Mouse (Mus musculus): Measurements from ENCODE around the gene Gm6367. TPM values are rescaled to one million over a fixed set of nuclear protein-coding genes. Genes with fewer than 3 reads are reported as not detected.
"Not testable (repeated sequence)": the region's sequence is repeated elsewhere in the genome, so short reads cannot be mapped to it uniquely, and the experiment has no call there.

Gm6367 gene
- polyA plus RNA-seq (2014; fragmentation: Nextera tagmentation; extraction: Ambion mirVana), result not detected in 2 replicates

DNA sequence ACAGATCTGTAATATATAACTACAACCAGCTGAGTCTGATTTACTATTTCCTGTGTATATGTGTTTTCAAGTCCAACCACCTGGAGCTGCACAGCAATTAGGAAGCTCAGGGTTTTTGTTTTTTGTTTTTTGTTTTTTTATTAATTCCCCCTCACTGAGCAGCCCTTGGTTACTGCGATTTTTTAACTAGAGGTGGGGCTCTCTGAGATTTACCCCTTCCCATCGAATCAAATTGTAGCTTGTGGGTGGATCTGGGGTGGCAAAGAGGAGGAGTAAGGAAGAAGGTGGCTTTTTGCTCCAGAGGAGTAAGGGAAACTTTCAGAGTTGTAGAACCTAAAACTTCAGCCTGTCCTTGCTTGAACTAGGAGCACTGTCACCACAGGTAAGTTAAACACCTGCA is at the start of gene Gm6367:
TSS of gene Gm6367 (plus strand) at position 301 of the 400 bp plus-strand sequence.
- WGBS, result no CpG with 5 or more reads among the region's 2 CpGs
- not testable (repeated sequence) for H3K9me3 ChIP-seq (ENCODE audit: control insufficient read depth, low read length); H3K36me3 ChIP-seq (ENCODE audit: control insufficient read depth, insufficient read depth, low read length); H3K4me3 ChIP-seq (ENCODE audit: control insufficient read depth in 1 of 2, insufficient read depth in 1 of 2, low read depth in 1 of 2, low read length in 2 of 2); H3K9ac ChIP-seq (ENCODE audit: low read length); ATAC-seq (ENCODE audit: insufficient number of reproducible peaks, insufficient read depth, low FRiP score, low read depth); H3K4me1 ChIP-seq (ENCODE audit: control insufficient read depth in 2 of 2, insufficient read depth in 2 of 2, low read length in 2 of 2); H3K27me3 ChIP-seq (ENCODE audit: control insufficient read depth, insufficient read depth, low read length); H3K27ac ChIP-seq (replicated peaks in 1 of 2; ENCODE audit: control insufficient read depth in 1 of 2, insufficient read depth in 1 of 2, low read depth in 2 of 2, low read length in 2 of 2); H3K4me2 ChIP-seq (ENCODE audit: low read length)

Other genes with a start within 250 kb of the Gm6367 start
- not detected in 2 replicates for gene Gm3183, start 123.2 kb upstream of the Gm6367 start, polyA plus RNA-seq (2014; fragmentation: Nextera tagmentation; extraction: Ambion mirVana)
- gene Gm7942, start 118.3 kb downstream of the Gm6367 start, polyA plus RNA-seq (2014; fragmentation: Nextera tagmentation; extraction: Ambion mirVana), result not detected in 2 replicates
- gene Gm16513, start 194.0 kb downstream of the Gm6367 start, polyA plus RNA-seq (2014; fragmentation: Nextera tagmentation; extraction: Ambion mirVana), result not detected in 2 replicates

Data from heart, embryonic 14.5 days (tissue).